Mouse (Mus musculus) heart, embryonic 15.5 days (tissue): ENCODE measurements around the gene Bcs1l. TPM values are rescaled to one million over a fixed set of nuclear protein-coding genes. Genes with fewer than 3 reads are reported as not detected.

Experiments used
- ATAC-seq: fragments of 200-750 bp; cut with Nextera tagmentation; replicated peaks from 2 replicates; pipeline ENCODE4 v1.8.0; 2017; ENCODE audit warnings: low read depth, moderate TSS enrichment; ENCODE audit not compliant: insufficient number of reproducible peaks, insufficient read depth, low FRiP score
- H3K27ac ChIP-seq: fragments of 300-500 bp; sonication (generic); 2 replicates; pipeline ENCODE4 v1.5.1; 2015; ENCODE audit warnings: mild to moderate bottlenecking, inconsistent platforms
- H3K27me3 ChIP-seq: fragments of 300-500 bp; sonication (generic); 2 replicates; pipeline ENCODE4 v1.6.1; 2015; ENCODE audit warnings: inconsistent platforms
- H3K36me3 ChIP-seq: fragments of 300-500 bp; sonication (generic); 2 replicates; pipeline ENCODE4 v1.6.1; 2015; ENCODE audit warnings: mild to moderate bottlenecking, inconsistent platforms
- H3K4me1 ChIP-seq: fragments of 300-500 bp; sonication (generic); replicated peaks from 2 replicates; pipeline ENCODE4 v1.6.1; 2015; ENCODE audit warnings: inconsistent platforms
- H3K4me2 ChIP-seq: fragments of 300-500 bp; sonication (generic); 2 replicates; pipeline ENCODE4 v1.6.1; 2015; ENCODE audit warnings: inconsistent platforms, mild to moderate bottlenecking, moderate library complexity
- H3K4me3 ChIP-seq: fragments of 300-500 bp; sonication (generic); 2 replicates; pipeline ENCODE4 v1.5.1; 2015; ENCODE audit warnings: mild to moderate bottlenecking, inconsistent platforms
- H3K9ac ChIP-seq: fragments of 300-500 bp; sonication (generic); 2 replicates; pipeline ENCODE4 v1.6.1; 2015; ENCODE audit warnings: mild to moderate bottlenecking, inconsistent platforms
- H3K9me3 ChIP-seq: fragments of 300-500 bp; sonication (generic); replicated peaks from 2 replicates; pipeline ENCODE4 v1.6.1; 2016; ENCODE audit warnings: inconsistent platforms
- WGBS: fragments of 180-500 bp; shearing (Covaris S2); methylation state at CpG from one replicate; pipeline ENCODE4 v1.1.7; 2015; ENCODE audit warnings: mixed read lengths; 5-methylcytosine and 5-hydroxymethylcytosine counted together
- microRNA-seq: library from miRNA; unstranded; fragments of <30 nt; microRNA quantifications from one replicate; pipeline ENCODE4, GENCODE M21; 2016
- polyA plus RNA-seq: library from polyadenylated mRNA; unstranded; fragments of >200 nt; fragmentation: Nextera tagmentation; extraction: Ambion mirVana; gene quantifications from 2 replicates; pipeline ENCODE4 v1.2.1, GENCODE M21; 2015

The Bcs1l gene
- polyA plus RNA-seq, 1 experiment from 2014 or later = 19.1 TPM

DNA sequence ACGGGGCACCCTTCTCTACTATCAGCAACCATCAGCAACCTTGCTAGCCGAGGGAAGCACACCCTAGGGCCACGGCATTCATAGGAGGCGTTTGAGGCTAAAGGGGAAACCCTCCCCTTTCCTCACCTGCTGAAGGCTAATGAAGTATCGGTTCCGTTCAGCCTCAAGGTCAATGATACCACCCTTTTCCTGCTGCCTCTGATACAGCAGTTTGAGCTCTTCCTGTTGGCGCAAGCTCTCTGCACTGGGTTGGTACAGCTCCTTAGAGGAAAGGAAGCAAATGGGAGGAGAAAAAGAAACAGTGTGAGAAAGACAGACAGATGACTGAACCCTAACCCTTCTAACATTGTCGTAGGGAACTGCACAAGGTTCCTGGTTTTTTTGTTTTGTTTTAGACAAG lies 6.3 kb downstream of the Bcs1l start:
- no peaks in the 10 kb centered on the region for H3K27me3 ChIP-seq
- H3K9ac ChIP-seq = no peak overlapping the region
- H3K4me2 ChIP-seq = no peak overlapping the region
- H3K9me3 ChIP-seq = no peaks in the 10 kb centered on the region
- H3K36me3 ChIP-seq = peaks cover 74% of the 10 kb centered on the region
- H3K27ac ChIP-seq = no peak overlapping the region
- no peak for ATAC-seq
- H3K4me3 ChIP-seq = no peak overlapping the region
- 82% methylated on average over 8 of the region's 8 CpGs for WGBS
- H3K4me1 ChIP-seq = 0 out of 2 replicates have a peak, but pooled peaks cover under 1% of the 10 kb centered on the region

DNA sequence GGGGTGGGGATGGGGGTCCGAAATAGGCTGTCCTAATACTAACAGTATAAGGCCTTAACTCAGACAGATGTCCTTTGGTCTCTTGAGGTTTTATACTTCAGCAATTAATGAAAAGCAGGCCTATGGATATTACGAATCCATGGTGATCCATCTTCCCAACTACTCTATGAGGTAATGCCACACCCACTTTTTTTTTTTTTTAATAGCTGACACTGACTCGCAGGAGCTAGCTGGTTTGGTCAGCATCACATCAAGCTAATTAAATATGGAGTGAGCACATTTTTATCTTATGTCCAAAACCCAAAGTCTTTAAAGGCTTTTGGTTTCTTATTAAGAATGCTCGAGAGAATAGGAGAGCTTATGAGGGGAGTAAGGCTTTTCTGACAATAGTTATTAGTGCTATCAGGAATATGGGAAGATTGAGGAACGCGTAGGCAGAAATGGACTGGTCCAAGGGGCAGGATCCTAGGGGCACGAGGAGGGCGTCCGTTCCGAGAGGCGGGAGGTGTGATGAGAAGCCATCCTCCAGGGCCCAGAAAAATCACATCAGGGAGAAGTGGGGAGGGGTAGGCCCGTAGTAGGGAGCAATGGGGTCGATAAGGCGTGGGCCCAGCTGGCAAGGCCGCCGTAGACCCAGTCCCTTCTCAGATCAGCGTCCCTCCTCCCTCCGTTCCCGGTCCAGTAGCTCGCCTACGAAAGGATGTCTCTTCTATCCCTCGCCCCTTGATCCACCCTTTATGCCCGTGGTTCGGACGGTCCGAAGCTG lies 12.6 kb downstream of the Bcs1l start:
- WGBS = 9% methylated on average over 22 of the region's 26 CpGs
- H3K9me3 ChIP-seq = no peaks in the 10 kb centered on the region

DNA sequence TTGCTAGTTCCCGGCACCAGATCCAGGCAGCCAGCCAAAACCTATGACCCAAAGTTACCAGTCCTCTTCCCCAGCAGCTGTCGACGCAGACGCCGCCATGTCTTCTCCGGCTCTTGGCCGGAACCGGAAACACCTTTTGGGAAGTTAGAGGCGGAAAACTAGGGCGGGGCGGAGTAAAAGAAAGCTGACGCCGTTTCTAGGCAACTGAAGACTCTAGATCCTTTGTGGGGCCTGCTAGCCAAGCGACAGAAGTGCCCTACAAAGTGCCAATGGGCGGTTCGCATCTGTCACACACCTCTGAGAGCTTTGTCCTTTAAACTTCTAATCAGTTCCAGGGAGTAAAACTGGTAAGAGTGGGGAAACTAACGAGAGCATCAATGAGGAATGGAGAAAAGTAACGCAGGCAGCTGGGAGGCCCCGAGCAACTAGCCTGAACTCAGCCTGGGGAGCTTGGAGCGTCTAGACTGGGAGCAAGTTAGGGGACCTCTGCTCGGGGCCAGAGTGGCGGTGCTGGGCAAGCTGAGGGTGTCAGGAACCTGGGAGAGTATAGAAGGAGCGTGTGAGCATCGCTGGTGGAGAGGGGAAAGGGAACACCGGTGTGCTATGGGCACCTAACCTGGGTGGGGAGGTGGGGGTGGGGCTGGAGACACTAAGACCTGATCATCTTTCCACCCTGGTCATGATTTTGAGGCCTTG lies 13.3 kb downstream of the Bcs1l start, which contains the start of the genes Rnf25 and Stk36:
TSS of gene Rnf25 (minus strand) at position 131 of the 696 bp plus-strand sequence.
TSS of gene Stk36 (plus strand) at position 179 of the 696 bp plus-strand sequence.
- Histone ChIP-seq H3K36me3 (peaks cover 21% of the 10 kb centered on the region; the same call in 1 of the 2 replicates), H3K4me2 (peak within 1 kb of the TSS; percentile 84), H3K4me3 (peak within 1 kb of the TSS; percentile 86), H3K4me1 (peaks cover 14% of the 10 kb centered on the region), H3K27me3 (no peaks in the 10 kb centered on the region), H3K9me3 (no peaks in the 10 kb centered on the region), H3K27ac (peak within 1 kb of the TSS; percentile 57), H3K9ac (peak within 1 kb of the TSS; percentile 76)
- ATAC-seq = peak; percentile 76
- 9% methylated on average over 25 of the region's 25 CpGs for WGBS

More for the DNA sequence above, 12.6 kb downstream of the Bcs1l start:
- Histone ChIP-seq H3K27ac (peak overlapping the region; percentile 57), H3K9ac (peak overlapping the region; percentile 76), H3K4me3 (peak overlapping the region; percentile 86), H3K4me1 (peaks cover 14% of the 10 kb centered on the region), H3K4me2 (peak overlapping the region; percentile 84), H3K27me3 (no peaks in the 10 kb centered on the region), H3K36me3 (peaks cover 28% of the 10 kb centered on the region)
- ATAC-seq = peak; percentile 37; the same call in 1 of the 2 replicates

DNA sequence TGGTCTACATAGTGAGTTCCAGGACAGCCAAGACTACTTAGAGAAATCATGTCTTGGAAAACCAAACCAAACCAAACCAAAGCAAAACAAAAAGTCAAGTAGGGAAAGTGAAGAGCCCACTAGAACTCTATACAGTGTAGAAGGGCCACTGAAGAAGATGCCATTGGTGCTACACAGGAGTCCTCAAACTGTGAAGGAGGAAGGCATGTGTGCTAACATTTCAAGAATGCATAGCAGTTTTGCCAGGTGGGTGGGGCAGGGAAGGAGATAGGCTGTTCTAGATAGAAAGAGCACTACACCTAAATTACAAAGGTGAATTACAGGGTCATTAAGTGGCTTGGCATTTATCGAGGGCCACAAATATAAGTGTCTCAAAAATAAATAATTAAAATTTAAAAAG lies 36.1 kb downstream of the Bcs1l start:
- Histone ChIP-seq H3K27ac (no peak overlapping the region), H3K4me2 (no peak overlapping the region), H3K9ac (no peak overlapping the region), H3K4me3 (no peak overlapping the region), H3K9me3 (no peaks in the 10 kb centered on the region), H3K27me3 (no peaks in the 10 kb centered on the region), H3K36me3 (no peaks in the 10 kb centered on the region), H3K4me1 (no peaks in the 10 kb centered on the region)
- no peak for ATAC-seq
- 91% methylated on average over 1 of the region's 1 CpGs for WGBS

DNA sequence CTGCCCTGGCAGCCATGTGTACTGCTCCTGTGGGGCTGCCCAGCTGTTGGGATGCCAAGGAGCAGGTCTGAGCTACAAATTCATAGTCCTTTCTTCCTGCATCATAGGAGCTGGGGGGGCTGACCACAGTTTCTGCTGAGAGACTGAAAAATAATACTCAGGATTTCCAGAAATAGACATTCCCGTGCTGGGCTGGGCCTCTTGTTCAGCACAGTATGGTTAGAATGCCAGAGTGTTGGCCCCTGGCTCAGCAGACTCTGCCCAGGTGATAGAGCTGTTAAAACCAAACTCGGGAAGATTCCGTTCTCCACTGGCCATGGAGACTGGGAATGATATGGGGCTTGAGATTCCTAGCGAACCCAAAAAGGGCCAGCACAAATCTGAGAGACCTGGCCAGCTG lies 38.0 kb downstream of the Bcs1l start:
- no peak overlapping the region for H3K4me2 ChIP-seq
- no peak overlapping the region for H3K27ac ChIP-seq
- no peak for ATAC-seq
- H3K27me3 ChIP-seq = no peaks in the 10 kb centered on the region
- H3K4me3 ChIP-seq = no peak overlapping the region
- H3K9ac ChIP-seq = no peak overlapping the region
- no peaks in the 10 kb centered on the region for H3K9me3 ChIP-seq
- H3K36me3 ChIP-seq = no peaks in the 10 kb centered on the region
- H3K4me1 ChIP-seq = no peaks in the 10 kb centered on the region
- WGBS = 65% methylated on average over 4 of the region's 4 CpGs

DNA sequence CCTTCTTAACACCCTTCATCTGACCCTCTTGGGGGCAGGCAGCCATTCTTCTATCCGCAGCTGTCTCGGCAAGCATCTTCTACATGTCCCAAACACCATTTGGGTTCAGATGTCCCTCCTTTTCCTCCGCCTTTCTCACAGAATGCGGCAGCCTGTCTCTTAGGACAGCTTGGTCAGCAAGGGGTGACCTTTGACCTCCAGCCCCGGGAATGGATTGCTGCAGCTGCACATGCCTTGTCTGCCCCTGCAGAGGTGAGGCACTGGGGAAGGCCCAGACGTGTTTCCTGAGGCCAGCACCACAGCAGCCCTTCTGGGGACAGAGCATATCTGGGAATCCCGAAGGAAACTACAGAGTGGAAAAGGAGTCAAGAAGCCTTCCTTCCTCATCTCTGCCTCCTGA lies 39.9 kb downstream of the Bcs1l start:
- no peaks in the 10 kb centered on the region for H3K9me3 ChIP-seq
- H3K4me2 ChIP-seq = no peak overlapping the region
- H3K27ac ChIP-seq = no peak overlapping the region
- no peaks in the 10 kb centered on the region for H3K27me3 ChIP-seq
- no peaks in the 10 kb centered on the region for H3K36me3 ChIP-seq
- no peak for ATAC-seq
- 52% methylated on average over 7 of the region's 7 CpGs for WGBS
- H3K9ac ChIP-seq = no peak overlapping the region
- no peak overlapping the region for H3K4me3 ChIP-seq
- no peaks in the 10 kb centered on the region for H3K4me1 ChIP-seq

DNA sequence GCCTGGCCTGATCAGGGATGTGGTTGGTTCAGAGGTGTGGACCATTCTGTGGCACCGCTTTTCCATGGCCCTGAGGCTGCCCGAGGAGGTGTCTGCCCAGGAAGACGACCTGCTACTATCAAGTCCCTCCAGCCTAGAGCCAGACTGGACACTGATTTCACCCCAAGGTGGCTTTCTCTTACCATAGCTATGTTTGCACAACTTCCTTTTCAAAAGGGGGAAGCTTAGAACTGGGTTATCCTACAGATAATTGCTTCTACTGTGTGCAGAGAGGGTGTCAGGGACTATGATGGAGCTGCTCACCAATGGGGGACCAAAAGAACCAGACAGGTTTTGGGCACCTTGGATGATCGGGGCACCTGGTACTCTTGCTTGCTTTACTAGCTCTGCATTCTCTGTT lies 44.6 kb downstream of the Bcs1l start:
- no peaks in the 10 kb centered on the region for H3K27me3 ChIP-seq
- no peak overlapping the region for H3K4me3 ChIP-seq
- no peak overlapping the region for H3K9ac ChIP-seq
- H3K36me3 ChIP-seq = no peaks in the 10 kb centered on the region
- H3K9me3 ChIP-seq = no peaks in the 10 kb centered on the region
- ATAC-seq = no peak
- no peaks in the 10 kb centered on the region for H3K4me1 ChIP-seq
- WGBS = 69% methylated on average over 4 of the region's 4 CpGs
- no peak overlapping the region for H3K4me2 ChIP-seq
- H3K27ac ChIP-seq = no peak overlapping the region

Small RNA genes lying within 50 kb of the gene (microRNA-seq; reads per million reads assigned to microRNA genes)
- gene Gm25035 = not detected

Other genes starting within 250 kb of the Bcs1l start
- gene Catip, start 226.2 kb upstream of the Bcs1l start, polyA plus RNA-seq = 0.38 and 0.39 TPM in 2 replicates
- 3.6 and 5.4 TPM in 2 replicates for gene Slc11a1, start 213.1 kb upstream of the Bcs1l start, polyA plus RNA-seq
- 55.1 and 68.5 TPM in 2 replicates for gene Ctdsp1, start 196.8 kb upstream of the Bcs1l start, polyA plus RNA-seq
- 0.26 and 0.38 TPM in 2 replicates for gene Vil1, start 178.9 kb upstream of the Bcs1l start, polyA plus RNA-seq
- 25.8 and 32.4 TPM in 2 replicates for gene Cnot9, start 82.2 kb upstream of the Bcs1l start, polyA plus RNA-seq
- gene Plcd4, start 45.4 kb upstream of the Bcs1l start, polyA plus RNA-seq = 0.30 and 0.86 TPM in 2 replicates
- gene Usp37, start 44.0 kb upstream of the Bcs1l start, polyA plus RNA-seq = 14.4 and 19.9 TPM in 2 replicates
- gene Zfp142, start within 50 bp of the Bcs1l start, polyA plus RNA-seq = 4.4 and 6.0 TPM in 2 replicates
- gene Rnf25, start 13.1 kb downstream of the Bcs1l start, polyA plus RNA-seq = 18.9 and 23.6 TPM in 2 replicates
- 3.4 and 3.7 TPM in 2 replicates for gene Stk36, start 13.2 kb downstream of the Bcs1l start, polyA plus RNA-seq
- 7.3 and 8.3 TPM in 2 replicates for gene Ttll4, start 73.5 kb downstream of the Bcs1l start, polyA plus RNA-seq
- 10.7 and 12.1 TPM in 2 replicates for gene Cyp27a1, start 125.3 kb downstream of the Bcs1l start, polyA plus RNA-seq
- gene Prkag3, start 160.9 kb downstream of the Bcs1l start, polyA plus RNA-seq = 3.8 and 4.6 TPM in 2 replicates
- gene Wnt6, start 183.6 kb downstream of the Bcs1l start, polyA plus RNA-seq = 0.13 and 0.57 TPM in 2 replicates
- gene Wnt10a, start 203.2 kb downstream of the Bcs1l start, polyA plus RNA-seq = 0.16 TPM in 1 of 2 replicates, not detected in the other